In genomic region chr8:65129199-65129788, GRCm38 (mm10) we compare ENCODE assay signal across 39 mouse cellular contexts. TPM values are rescaled to one million over a fixed set of nuclear protein-coding genes. Genes with fewer than 3 reads are reported as not detected.
DNase-seq lines count a peak whose midpoint lies in the region; ATAC-seq and TF ChIP-seq lines count a peak whose summit lies in the region.
"Had no signal": no experiment of that assay in that cellular context is flagged by ENCODE, and none has a peak within 500 bp of the region (broad histone marks: within the 10 kb centered on the region; RNA-seq: fewer than 3 reads in every experiment).

Gene BC030870, minus strand, starts transcription at chr8:65129563.

- no peak within 1 kb of the TSS for H3K9ac ChIP-seq in liver, postnatal 0 days (replicated peaks)
- H3K9ac ChIP-seq in liver, embryonic 11.5 days (ENCODE audit: low read depth, low read length), result no peak within 1 kb of the TSS
- H3K9ac ChIP-seq in intestine, embryonic 14.5 days (ENCODE audit: low read length), result 0 out of 2 replicates have a peak within 1 kb of the TSS, but pooled peaks have one; percentile 10
- 0 out of 2 replicates have a peak within 1 kb of the TSS, but pooled peaks have one; percentile 15 for H3K9ac ChIP-seq in lung, embryonic 16.5 days (ENCODE audit: low read length)
- H3K9ac ChIP-seq in stomach, embryonic 15.5 days, result no peak within 1 kb of the TSS
- H3K9ac ChIP-seq: embryonic facial prominence, embryonic 13.5 days; forebrain, embryonic 15.5 days; hindbrain, embryonic 13.5 days; limb, embryonic 12.5 days; neural tube, embryonic 12.5 days had no signal

- no peak for ATAC-seq in liver, postnatal 0 days
- no peak for ATAC-seq in liver, embryonic 11.5 days (replicated peaks; ENCODE audit: low FRiP score)
- peak; percentile 75 for ATAC-seq in intestine, embryonic 14.5 days (replicated peaks; ENCODE audit: low FRiP score, low TSS enrichment, low read depth)
- ATAC-seq in lung, embryonic 16.5 days (ENCODE audit: low read depth), result no peak
- peak; percentile 88 for ATAC-seq in stomach, embryonic 15.5 days (ENCODE audit: insufficient read depth, low FRiP score, low read depth)
- ATAC-seq: forebrain, embryonic 15.5 days had no signal

- DNase-seq in liver, postnatal 0 days, result no peak
- no peak for DNase-seq in liver, embryonic 11.5 days (ENCODE audit: low spot score)
- DNase-seq in intestine, embryonic 14.5 days (ENCODE audit: low spot score), result peak; percentile 68
- no peak for DNase-seq in layer of hippocampus, postnatal 10 days (ENCODE audit: low spot score in 2 of 2)
- DNase-seq in spleen, postnatal 10 days (ENCODE audit: low spot score in 2 of 2), result no peak
- no peak for DNase-seq in frontal cortex, postnatal 14 days (ENCODE audit: low spot score in 2 of 2)
- DNase-seq: adrenal gland, adult 8-10 months; cerebellum, adult 8-10 months; gastrocnemius, adult 2 months; gastrocnemius, postnatal 36 days; heart, adult 18-20 months; heart, postnatal 4 days; kidney, adult 2 months; layer of hippocampus, adult 9-11 months; right cerebral cortex, adult 18-20 months; thymus, adult 18-20 months; thymus, postnatal 25 days had no signal

- no peaks in the 10 kb centered on the region for H3K4me1 ChIP-seq in liver, postnatal 0 days (ENCODE audit: insufficient read depth)
- H3K4me1 ChIP-seq in liver, embryonic 11.5 days (replicated peaks; ENCODE audit: control insufficient read depth, insufficient read depth, low read length), result no peaks in the 10 kb centered on the region
- no peaks in the 10 kb centered on the region; the same call in 1 of the 2 replicates for H3K4me1 ChIP-seq in intestine, embryonic 14.5 days (replicated peaks; ENCODE audit: control insufficient read depth, insufficient read depth, low read length)
- no peaks in the 10 kb centered on the region for H3K4me1 ChIP-seq in lung, embryonic 16.5 days (replicated peaks; ENCODE audit: control insufficient read depth, insufficient read depth, low read length)
- H3K4me1 ChIP-seq in stomach, embryonic 15.5 days, result no peaks in the 10 kb centered on the region
- H3K4me1 ChIP-seq: embryonic facial prominence, embryonic 13.5 days; forebrain, embryonic 10.5 days; forebrain, embryonic 15.5 days; hindbrain, embryonic 13.5 days; limb, embryonic 12.5 days; neural tube, embryonic 12.5 days had no signal

- no peaks in the 10 kb centered on the region for H3K9me3 ChIP-seq in liver, postnatal 0 days (ENCODE audit: low read length)
- H3K9me3 ChIP-seq in liver, embryonic 11.5 days (ENCODE audit: control insufficient read depth, low read length), result no peaks in the 10 kb centered on the region
- no peaks in the 10 kb centered on the region for H3K9me3 ChIP-seq in intestine, embryonic 14.5 days (ENCODE audit: control insufficient read depth, low read length)
- no peaks in the 10 kb centered on the region for H3K9me3 ChIP-seq in lung, embryonic 16.5 days (ENCODE audit: control insufficient read depth, low read length)
- H3K9me3 ChIP-seq in stomach, embryonic 15.5 days, result no peaks in the 10 kb centered on the region
- H3K9me3 ChIP-seq: embryonic facial prominence, embryonic 13.5 days; forebrain, embryonic 10.5 days; forebrain, embryonic 15.5 days; G1E; hindbrain, embryonic 13.5 days; limb, embryonic 12.5 days; neural tube, embryonic 12.5 days had no signal

- H3K27ac ChIP-seq in liver, postnatal 0 days (ENCODE audit: low read depth), result no peak within 1 kb of the TSS
- no peak within 1 kb of the TSS for H3K27ac ChIP-seq in liver, embryonic 11.5 days (ENCODE audit: low read depth, low read length)
- H3K27ac ChIP-seq in intestine, embryonic 14.5 days (ENCODE audit: low read depth), result peak within 1 kb of the TSS; percentile 69; the same call in 1 of the 2 replicates
- H3K27ac ChIP-seq in lung, embryonic 16.5 days (ENCODE audit: low read length), result peak within 1 kb of the TSS; percentile 61
- peak within 1 kb of the TSS; percentile 16; the same call in 1 of the 2 replicates for H3K27ac ChIP-seq in stomach, embryonic 15.5 days
- H3K27ac ChIP-seq: embryonic facial prominence, embryonic 13.5 days; forebrain, embryonic 10.5 days; forebrain, embryonic 15.5 days; gastrocnemius, adult 2 months; hindbrain, embryonic 13.5 days; kidney, postnatal 0 days; limb, embryonic 12.5 days; neural tube, embryonic 12.5 days had no signal

- TF ChIP-seq CTCF in liver, postnatal 0 days (IDR thresholded peaks at IDR 0.05; ENCODE audit: low read depth), result no peak

- no peaks in the 10 kb centered on the region for H3K36me3 ChIP-seq in liver, postnatal 0 days (replicated peaks; ENCODE audit: insufficient read depth, low read length)
- H3K36me3 ChIP-seq in liver, embryonic 11.5 days (ENCODE audit: control insufficient read depth, insufficient read depth, low read length), result no peaks in the 10 kb centered on the region
- no peaks in the 10 kb centered on the region for H3K36me3 ChIP-seq in intestine, embryonic 14.5 days (ENCODE audit: control insufficient read depth, insufficient read depth, low read length)
- no peaks in the 10 kb centered on the region for H3K36me3 ChIP-seq in lung, embryonic 16.5 days (ENCODE audit: control insufficient read depth, insufficient read depth, low read length)
- H3K36me3 ChIP-seq in stomach, embryonic 15.5 days, result no peaks in the 10 kb centered on the region
- H3K36me3 ChIP-seq: embryonic facial prominence, embryonic 13.5 days; forebrain, embryonic 10.5 days; forebrain, embryonic 15.5 days; G1E; hindbrain, embryonic 13.5 days; limb, embryonic 12.5 days; neural tube, embryonic 12.5 days had no signal

- H3K27me3 ChIP-seq in liver, postnatal 0 days (ENCODE audit: insufficient read depth, low read length), result no peaks in the 10 kb centered on the region
- H3K27me3 ChIP-seq in liver, embryonic 11.5 days (replicated peaks; ENCODE audit: control insufficient read depth, insufficient read depth, low read length), result no peaks in the 10 kb centered on the region
- H3K27me3 ChIP-seq in intestine, embryonic 14.5 days (replicated peaks; ENCODE audit: control insufficient read depth, insufficient read depth, low read length), result no peaks in the 10 kb centered on the region
- no peaks in the 10 kb centered on the region for H3K27me3 ChIP-seq in lung, embryonic 16.5 days (ENCODE audit: control insufficient read depth, insufficient read depth, low read depth, low read length)
- no peaks in the 10 kb centered on the region for H3K27me3 ChIP-seq in stomach, embryonic 15.5 days (replicated peaks)
- H3K27me3 ChIP-seq: embryonic facial prominence, embryonic 13.5 days; forebrain, embryonic 15.5 days; hindbrain, embryonic 13.5 days; limb, embryonic 12.5 days; neural tube, embryonic 12.5 days had no signal

- 60% methylated on average over 15 of the region's 15 CpGs for WGBS in liver, postnatal 0 days (ENCODE audit: insufficient replicate concordance)
- 71% methylated on average over 15 of the region's 15 CpGs for WGBS in liver, embryonic 11.5 days
- WGBS in intestine, embryonic 14.5 days, result 27% methylated on average over 15 of the region's 15 CpGs
- 39% methylated on average over 15 of the region's 15 CpGs for WGBS in lung, embryonic 16.5 days
- 31% methylated on average over 15 of the region's 15 CpGs for WGBS in stomach, embryonic 15.5 days

- H3K4me2 ChIP-seq in liver, postnatal 0 days (ENCODE audit: low read depth, low read length), result peak within 1 kb of the TSS; percentile 29; the same call in 1 of the 2 replicates
- H3K4me2 ChIP-seq in liver, embryonic 11.5 days, result no peak within 1 kb of the TSS
- peak within 1 kb of the TSS; percentile 44 for H3K4me2 ChIP-seq in intestine, embryonic 14.5 days (ENCODE audit: low read length)
- H3K4me2 ChIP-seq in lung, embryonic 16.5 days (ENCODE audit: low read depth, low read length), result peak within 1 kb of the TSS; percentile 47
- peak within 1 kb of the TSS; percentile 32 for H3K4me2 ChIP-seq in stomach, embryonic 15.5 days
- H3K4me2 ChIP-seq: embryonic facial prominence, embryonic 13.5 days; forebrain, embryonic 15.5 days; heart, embryonic 11.5 days; hindbrain, embryonic 13.5 days; limb, embryonic 12.5 days; midbrain, embryonic 11.5 days; neural tube, embryonic 12.5 days had no signal

- H3K4me3 ChIP-seq in liver, postnatal 0 days (ENCODE audit: low read depth, low read length), result no peak within 1 kb of the TSS
- no peak within 1 kb of the TSS for H3K4me3 ChIP-seq in liver, embryonic 11.5 days (ENCODE audit: low read depth, low read length)
- peak within 1 kb of the TSS; percentile 25 for H3K4me3 ChIP-seq in intestine, embryonic 14.5 days (ENCODE audit: low read depth, low read length)
- peak within 1 kb of the TSS; percentile 26 for H3K4me3 ChIP-seq in lung, embryonic 16.5 days (ENCODE audit: low read length)
- H3K4me3 ChIP-seq in stomach, embryonic 15.5 days (replicated peaks), result peak within 1 kb of the TSS; percentile 29
- H3K4me3 ChIP-seq: embryonic facial prominence, embryonic 13.5 days; forebrain, embryonic 10.5 days; forebrain, embryonic 15.5 days; gastrocnemius, adult 2 months; hindbrain, embryonic 13.5 days; limb, embryonic 12.5 days; myocyte; neural tube, embryonic 12.5 days had no signal

- no peak for TF ChIP-seq EP300 in liver, postnatal 0 days (IDR thresholded peaks at IDR 0.05; ENCODE audit: low read depth)

RNA-seq across cellular contexts. Expression of gene BC030870, which starts in this region (rescaled TPM):
- 0.20 and 0.27 TPM in 2 replicates for polyA plus RNA-seq in liver, postnatal 0 days (2015; fragmentation: Nextera tagmentation; extraction: Ambion mirVana)
- polyA plus RNA-seq in liver, embryonic 11.5 days (2014; fragmentation: Nextera tagmentation; extraction: Ambion mirVana), result not detected in 2 replicates
- polyA plus RNA-seq in intestine, embryonic 14.5 days (2014; fragmentation: Nextera tagmentation; extraction: Ambion mirVana), result 12.0 and 14.3 TPM in 2 replicates
- 2.3 and 3.0 TPM in 2 replicates for polyA plus RNA-seq in lung, embryonic 16.5 days (2015; fragmentation: Nextera tagmentation; extraction: Ambion mirVana)
- 9.8 and 12.5 TPM in 2 replicates for polyA plus RNA-seq in stomach, embryonic 15.5 days (2015; fragmentation: Nextera tagmentation; extraction: Ambion mirVana)
- total RNA-seq in layer of hippocampus, postnatal 10 days (2021), result not detected
- total RNA-seq: adrenal gland, adult 8-10 months; common myeloid progenitor, adult 5-6 weeks; G1E; gastrocnemius, adult 2 months; gastrocnemius, postnatal 36 days; heart, postnatal 4 days; left cerebral cortex, adult 18-20 months; left cerebral cortex, postnatal 25 days; liver, adult 2 months; megakaryocyte progenitor cell, adult 5-6 weeks; midbrain, postnatal 0 days had no signal
- polyA plus RNA-seq: C2C12; embryonic facial prominence, embryonic 13.5 days; forebrain, embryonic 10.5 days; forebrain, embryonic 15.5 days; frontal cortex, adult 2 months; G1E; heart, embryonic 11.5 days; hindbrain, embryonic 13.5 days; limb, embryonic 12.5 days; liver, adult 2 months; midbrain, embryonic 11.5 days; myocyte; neural tube, embryonic 12.5 days; spleen, adult 2 months had no signal

Comparison
In these comparisons a context has a peak if more than half of its experiments do, and no peak if none do; other contexts are left out.
1. ATAC-seq: peak in intestine, embryonic 14.5 days (single experiment) and stomach, embryonic 15.5 days (single experiment); none in liver, postnatal 0 days (single experiment), liver, embryonic 11.5 days (single experiment) and lung, embryonic 16.5 days (single experiment).
2. H3K27ac ChIP-seq: peak in intestine, embryonic 14.5 days (single experiment), lung, embryonic 16.5 days (single experiment) and stomach, embryonic 15.5 days (single experiment); none in liver, postnatal 0 days (single experiment) and liver, embryonic 11.5 days (single experiment).
3. H3K4me3 ChIP-seq: peak in intestine, embryonic 14.5 days (single experiment), lung, embryonic 16.5 days (single experiment) and stomach, embryonic 15.5 days (single experiment); none in liver, postnatal 0 days (single experiment) and liver, embryonic 11.5 days (single experiment).
4. H3K9ac ChIP-seq: peak in intestine, embryonic 14.5 days (single experiment) and lung, embryonic 16.5 days (single experiment); none in liver, postnatal 0 days (single experiment), liver, embryonic 11.5 days (single experiment) and stomach, embryonic 15.5 days (single experiment).